Mouse (Mus musculus) CH12.LX (cell line): Measurements from ENCODE around the gene Ube2h. TPM values are rescaled to one million over a fixed set of nuclear protein-coding genes. Genes with fewer than 3 reads are reported as not detected.

Experiments
- DNase-seq: peaks from one replicate; pipeline ENCODE4 v3.0.0-alpha.2; 2013; ENCODE audit errors: extremely low read depth
- H3K27ac ChIP-seq: 2 replicates; pipeline ENCODE4 v1.5.1; 2012; ENCODE audit warnings: low read depth, mild to moderate bottlenecking, control low read depth, moderate library complexity; ENCODE audit not compliant: insufficient read depth
- H3K27me3 ChIP-seq: replicated peaks from 2 replicates; pipeline ENCODE3; 2012; ENCODE audit warnings: inconsistent platforms
- H3K36me3 ChIP-seq, 2 experiments: replicated peaks in 1 of 2; 2 replicates each; pipeline versions ENCODE3 to v1.6.1; 2012; ENCODE audit warnings: inconsistent platforms in 1 of 2, low read length in 1 of 2, mild to moderate bottlenecking in 1 of 2, mixed read lengths in 1 of 2, moderate library complexity in 1 of 2; ENCODE audit not compliant: control insufficient read depth in 1 of 2, insufficient read depth in 1 of 2
- H3K4me1 ChIP-seq, 2 experiments: 2 replicates each; pipeline ENCODE4 v1.6.1; 2012; ENCODE audit warnings: inconsistent platforms in 1 of 2, moderate library complexity in 1 of 2; ENCODE audit not compliant: insufficient read depth in 2 of 2, control insufficient read depth in 1 of 2
- H3K4me2 ChIP-seq: 2 replicates; pipeline ENCODE4 v1.6.1; 2012; ENCODE audit warnings: low read depth, mild to moderate bottlenecking, control low read depth; ENCODE audit not compliant: poor library complexity, insufficient read depth, severe bottlenecking
- H3K4me3 ChIP-seq, 3 experiments: fragments of 150-350 bp in 1 of 3; sonication (generic) in 1 of 3; replicated peaks in 1 of 3; 2 replicates each; pipeline versions ENCODE3 to v1.5.1; 2011 to 2012; ENCODE audit warnings: low read depth in 2 of 3, low read length in 2 of 3, mild to moderate bottlenecking in 2 of 3, moderate library complexity in 2 of 3, control low read depth in 1 of 3, improper control_type of control experiment in 1 of 3, inconsistent platforms in 1 of 3, mixed read lengths in 1 of 3; ENCODE audit not compliant: poor library complexity in 1 of 3
- H3K79me2 ChIP-seq: replicated peaks from 2 replicates; pipeline ENCODE4 v1.6.1; 2012; ENCODE audit warnings: mild to moderate bottlenecking, moderate library complexity; ENCODE audit not compliant: control insufficient read depth, poor library complexity, insufficient read depth, severe bottlenecking; ENCODE audit errors: extremely low read depth
- H3K9ac ChIP-seq: 2 replicates; pipeline ENCODE4 v1.6.1; 2012; ENCODE audit warnings: low read depth, mild to moderate bottlenecking, control low read depth, moderate library complexity; ENCODE audit not compliant: insufficient read depth
- H3K9me3 ChIP-seq: replicated peaks from 2 replicates; pipeline ENCODE3; 2012; ENCODE audit warnings: low read length, inconsistent platforms, mixed read lengths
- CHD2 ChIP-seq: IDR thresholded peaks from 2 replicates; pipeline ENCODE4 v1.6.1; 2011; ENCODE audit warnings: low read length, improper control_type of control experiment
- E2F4 ChIP-seq: IDR thresholded peaks from 2 replicates; pipeline ENCODE4 v1.6.1; 2011; ENCODE audit warnings: low read depth, low read length, improper control_type of control experiment; ENCODE audit not compliant: insufficient replicate concordance
- ELF1 ChIP-seq: IDR thresholded peaks from 2 replicates; pipeline ENCODE4 v1.6.1; 2014; ENCODE audit warnings: low read depth, mild to moderate bottlenecking, inconsistent platforms, low read length, improper control_type of control experiment
- EP300 ChIP-seq: IDR thresholded peaks from 2 replicates; pipeline ENCODE4 v1.6.1; 2011; ENCODE audit warnings: low read length, improper control_type of control experiment
- GABPA ChIP-seq: IDR thresholded peaks from 2 replicates; pipeline ENCODE4 v1.6.1; 2012; ENCODE audit warnings: low read depth, low read length, improper control_type of control experiment, inconsistent platforms; ENCODE audit not compliant: insufficient replicate concordance
- IRF4 ChIP-seq: IDR thresholded peaks from 2 replicates; pipeline ENCODE4 v1.6.1; 2014; ENCODE audit warnings: low read depth, mild to moderate bottlenecking, inconsistent platforms, low read length, improper control_type of control experiment
- JUN ChIP-seq: IDR thresholded peaks from 2 replicates; pipeline ENCODE4 v1.6.1; 2011; ENCODE audit warnings: low read depth, mild to moderate bottlenecking, low read length, improper control_type of control experiment, moderate library complexity; ENCODE audit not compliant: insufficient read depth
- JUND ChIP-seq: conservative IDR thresholded peaks from 2 replicates; pipeline ENCODE4 v1.6.1; 2011; ENCODE audit warnings: low read depth, low read length, improper control_type of control experiment
- KAT2A ChIP-seq: IDR thresholded peaks from 2 replicates; pipeline ENCODE4 v1.6.1; 2012; ENCODE audit warnings: low read length, improper control_type of control experiment, inconsistent platforms; ENCODE audit not compliant: insufficient replicate concordance
- MAFK ChIP-seq: IDR thresholded peaks from 2 replicates; pipeline ENCODE4 v1.6.1; 2011; ENCODE audit warnings: low read length, improper control_type of control experiment; ENCODE audit not compliant: insufficient replicate concordance
- MAZ ChIP-seq: IDR thresholded peaks from 2 replicates; pipeline ENCODE4 v1.6.1; 2012; ENCODE audit warnings: low read depth, mild to moderate bottlenecking, inconsistent platforms, low read length, improper control_type of control experiment, moderate library complexity
- MEF2A ChIP-seq: IDR thresholded peaks from 2 replicates; pipeline ENCODE4 v1.6.1; 2014; ENCODE audit warnings: low read depth, mild to moderate bottlenecking, inconsistent platforms, low read length, improper control_type of control experiment, borderline replicate concordance
- MXI1 ChIP-seq: IDR thresholded peaks from 2 replicates; pipeline ENCODE4 v1.6.1; 2011; ENCODE audit warnings: mild to moderate bottlenecking, low read depth, low read length, improper control_type of control experiment
- MYC ChIP-seq: IDR thresholded peaks from 2 replicates; pipeline ENCODE4 v1.6.1; 2011; ENCODE audit warnings: low read depth, mild to moderate bottlenecking, improper control_type of control experiment, low read length
- NRF1 ChIP-seq: IDR thresholded peaks from 2 replicates; pipeline ENCODE4 v1.6.1; 2014; ENCODE audit warnings: low read depth, mild to moderate bottlenecking, inconsistent platforms, low read length, improper control_type of control experiment, moderate library complexity
- PAX5 ChIP-seq: IDR thresholded peaks from 2 replicates; pipeline ENCODE4 v1.6.1; 2012; ENCODE audit warnings: low read length, inconsistent platforms, mixed read lengths
- POLR2A ChIP-seq: IDR thresholded peaks from 2 replicates; pipeline ENCODE4 v1.6.1; 2011; ENCODE audit warnings: low read depth, mild to moderate bottlenecking, improper control_type of control experiment, low read length
- POLR2AphosphoS2 ChIP-seq: IDR thresholded peaks from 2 replicates; pipeline ENCODE4 v1.6.1; 2011; ENCODE audit warnings: low read depth, low read length, improper control_type of control experiment
- RCOR1 ChIP-seq: conservative IDR thresholded peaks from 2 replicates; pipeline ENCODE4 v1.6.1; 2012; ENCODE audit warnings: low read depth, mild to moderate bottlenecking, inconsistent platforms, low read length, improper control_type of control experiment
- SIN3A ChIP-seq: IDR thresholded peaks from 2 replicates; pipeline ENCODE4 v1.6.1; 2012; ENCODE audit warnings: low read length, improper control_type of control experiment, inconsistent platforms
- SMC3 ChIP-seq: IDR thresholded peaks from 2 replicates; pipeline ENCODE4 v1.6.1; 2011; ENCODE audit warnings: low read depth, low read length, improper control_type of control experiment
- TCF12 ChIP-seq: IDR thresholded peaks from 2 replicates; pipeline ENCODE4 v1.6.1; 2014; ENCODE audit warnings: low read depth, mild to moderate bottlenecking, inconsistent platforms, low read length, improper control_type of control experiment
- UBTF ChIP-seq: IDR thresholded peaks from 2 replicates; pipeline ENCODE4 v1.6.1; 2012; ENCODE audit warnings: low read depth, mild to moderate bottlenecking, inconsistent platforms, low read length, improper control_type of control experiment, moderate library complexity
- USF1 ChIP-seq: IDR thresholded peaks from 2 replicates; pipeline ENCODE4 v1.6.1; 2014; ENCODE audit warnings: low read depth, mild to moderate bottlenecking, inconsistent platforms, low read length, improper control_type of control experiment
- USF2 ChIP-seq: conservative IDR thresholded peaks from 2 replicates; pipeline ENCODE4 v1.6.1; 2011; ENCODE audit warnings: low read depth, low read length, improper control_type of control experiment
- ZC3H11A ChIP-seq: IDR thresholded peaks from 2 replicates; pipeline ENCODE4 v1.6.1; 2012; ENCODE audit warnings: low read depth, mild to moderate bottlenecking, inconsistent platforms, low read length, improper control_type of control experiment
- ZKSCAN1 ChIP-seq: IDR thresholded peaks from 2 replicates; pipeline ENCODE4 v1.6.1; 2012; ENCODE audit warnings: low read depth, inconsistent platforms, low read length, improper control_type of control experiment, borderline replicate concordance
- dilution Hi-C: fragments of 300-500 bp; cut with MboI; formaldehyde crosslinking; loops from 2 replicates; pipeline ENCODE4 v1.14.3; 2020; ENCODE audit warnings: low sequenced_read_pairs; ENCODE audit not compliant: extremely low pct_unique_long_range_greater_than_20kb, extremely low pct_ligation_motif_present
- in situ Hi-C: fragments of 300-500 bp; cut with MboI; formaldehyde crosslinking; loops from 3 replicates; pipeline ENCODE4 v1.14.3; 2019; ENCODE audit warnings: low sequenced_read_pairs, low pct_ligation_motif_present, low pct_unique_long_range_greater_than_20kb, mixed read lengths
- polyA plus RNA-seq: library from polyadenylated mRNA; unstranded; fragments of >175 nt; gene quantifications from 2 replicates; pipeline ENCODE4 v1.2.1, GENCODE M21; 2012; ENCODE audit warnings: low read depth; ENCODE audit not compliant: insufficient read length
- total RNA-seq, 2 experiments: library from RNA; depleted of rRNA; stranded (reverse); fragments of 300-350 nt in 1 of 2; fragments of >200 nt in 1 of 2; gene quantifications; 2 replicates each; pipeline ENCODE4 v1.2.3; 2012 to 2014

Ube2h gene
- total and polyA plus RNA-seq, 3 experiments: 6.1 to 13.4 (median 13.4) TPM

DNA sequence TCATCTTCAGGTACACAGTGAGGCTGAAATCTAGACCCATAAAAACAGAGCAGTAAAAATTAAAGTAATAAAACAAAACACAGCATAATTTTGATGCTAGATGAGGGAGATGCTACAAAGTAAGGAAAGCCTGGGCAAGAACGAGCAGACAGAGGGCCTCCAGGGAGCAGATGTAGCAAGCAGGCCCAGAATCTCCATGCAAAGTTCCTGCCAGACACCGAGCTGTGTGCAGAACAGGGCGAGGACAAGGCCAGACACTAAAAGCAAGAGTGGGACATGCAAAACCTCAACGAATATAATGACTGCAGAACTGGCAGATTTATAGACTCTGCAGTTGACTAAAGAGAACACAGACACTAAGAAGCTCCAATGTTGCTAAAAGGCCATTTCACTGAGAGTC is 38.9 kb downstream of the Ube2h start:
- Histone ChIP-seq H3K4me3 (no peak overlapping the region), H3K79me2 (no peaks in the 10 kb centered on the region), H3K36me3 (peaks cover 27 to 80% of the 10 kb centered on the region in 2 experiments), H3K27ac (no peak overlapping the region), H3K4me2 (no peak overlapping the region), H3K9ac (no peak overlapping the region), H3K27me3 (no peaks in the 10 kb centered on the region), H3K4me1 (peaks cover 0 to 11% of the 10 kb centered on the region in 2 experiments; a peak in 2 of 4 replicates), H3K9me3 (no peaks in the 10 kb centered on the region)
- no peak for DNase-seq
- in situ Hi-C loops (no loop called here), dilution Hi-C loops (no loop called here)
- no peak for TF ChIP-seq POLR2AphosphoS2
- no peak for TF ChIP-seq MAZ
- no peak for TF ChIP-seq ZKSCAN1
- TF ChIP-seq USF1: no peak
- no peak for TF ChIP-seq POLR2A
- no peak for TF ChIP-seq NRF1
- TF ChIP-seq IRF4: no peak
- no peak for TF ChIP-seq RCOR1
- TF ChIP-seq E2F4: no peak
- TF ChIP-seq USF2: no peak
- TF ChIP-seq JUN: no peak
- TF ChIP-seq JUND: no peak
- no peak for TF ChIP-seq KAT2A
- TF ChIP-seq SMC3: no peak
- TF ChIP-seq TCF12: no peak
- no peak for TF ChIP-seq ELF1
- no peak for TF ChIP-seq PAX5
- TF ChIP-seq EP300: no peak

DNA sequence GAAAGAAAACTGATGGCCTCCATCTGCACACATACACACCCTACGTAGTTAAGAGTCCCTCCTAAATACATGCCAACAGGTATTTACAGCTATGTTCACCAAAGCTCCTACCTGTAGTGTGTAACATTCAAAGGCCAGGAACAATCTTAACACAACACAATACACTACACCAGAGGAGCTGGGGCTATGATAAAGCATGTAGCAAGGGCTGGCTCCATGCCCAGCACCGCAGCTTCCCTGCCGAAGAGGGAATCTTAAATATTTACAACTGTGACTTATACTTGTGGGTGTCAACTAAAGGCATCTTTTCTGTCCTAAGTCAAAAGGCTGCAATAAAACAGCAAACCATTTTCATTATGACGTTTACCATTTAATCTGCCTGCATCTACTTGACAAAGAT is 41.3 kb downstream of the Ube2h start:
- Histone ChIP-seq H3K4me2 (no peak overlapping the region), H3K4me1 (no peaks in the 10 kb centered on the region), H3K79me2 (no peaks in the 10 kb centered on the region), H3K9me3 (no peaks in the 10 kb centered on the region), H3K27me3 (no peaks in the 10 kb centered on the region), H3K9ac (no peak overlapping the region), H3K4me3 (no peak overlapping the region), H3K36me3 (peaks cover 37 to 84% of the 10 kb centered on the region in 2 experiments), H3K27ac (no peak overlapping the region)
- no peak for DNase-seq
- TF ChIP-seq PAX5 (no peak), ZC3H11A (no peak), SMC3 (no peak), MAFK (no peak), UBTF (no peak), RCOR1 (no peak), MXI1 (no peak), MYC (no peak), USF1 (no peak), MEF2A (no peak), POLR2A (no peak), SIN3A (no peak), ELF1 (no peak), GABPA (no peak), CHD2 (no peak), E2F4 (no peak), KAT2A (no peak), ZKSCAN1 (no peak)
- dilution Hi-C loops: no loop called here
- in situ Hi-C loops: no loop called here
